Mouse (Mus musculus) heart, adult 2 months (tissue): ENCODE data around the gene E330009J07Rik. TPM values are rescaled to one million over a fixed set of nuclear protein-coding genes. Genes with fewer than 3 reads are reported as not detected.

ENCODE experiments used
- DNase-seq, 2 experiments: peaks; one replicate each; pipeline ENCODE4 v3.0.0; 2021
- H3K27ac ChIP-seq: fragments of 200-600 bp; 2 replicates; pipeline ENCODE4 v1.8.1; 2022
- H3K27me3 ChIP-seq: fragments of 200-500 bp; 2 replicates; pipeline ENCODE4 v1.6.1; 2012; ENCODE audit warnings: mild to moderate bottlenecking, low read length, inconsistent platforms, mixed read lengths; ENCODE audit not compliant: control insufficient read depth, insufficient read depth
- H3K36me3 ChIP-seq: fragments of 200-500 bp; 2 replicates; pipeline ENCODE4 v1.6.1; 2012; ENCODE audit warnings: low read length, inconsistent platforms; ENCODE audit not compliant: control insufficient read depth, insufficient read depth
- H3K4me1 ChIP-seq: fragments of 200-500 bp; 2 replicates; pipeline ENCODE4 v1.6.1; 2011; ENCODE audit warnings: low read length; ENCODE audit not compliant: control insufficient read depth, insufficient read depth
- H3K4me3 ChIP-seq: fragments of 200-600 bp; 2 replicates; pipeline ENCODE4 v1.8.1; 2022
- H3K79me2 ChIP-seq: fragments of 200-500 bp; replicated peaks from 2 replicates; pipeline ENCODE4 v1.6.1; 2012; ENCODE audit warnings: mild to moderate bottlenecking, inconsistent platforms, low read length, moderate library complexity, mixed read lengths; ENCODE audit not compliant: control insufficient read depth, insufficient read depth
- H3K9ac ChIP-seq: fragments of 200-500 bp; 2 replicates; pipeline ENCODE4 v1.6.1; 2012; ENCODE audit warnings: low read depth, mild to moderate bottlenecking, control low read depth, inconsistent platforms, low read length, mixed read lengths
- CTCF ChIP-seq: fragments of 200-600 bp; IDR thresholded peaks from 2 replicates; pipeline ENCODE4 v1.8.1; 2022; ENCODE audit warnings: antibody characterized with exemption, mild to moderate bottlenecking, moderate library complexity
- EP300 ChIP-seq: fragments of 200-500 bp; IDR thresholded peaks from 2 replicates; pipeline ENCODE4 v1.6.1; 2011; ENCODE audit warnings: low read depth, low read length, control low read depth; ENCODE audit not compliant: insufficient read depth
- POLR2A ChIP-seq: fragments of 200-500 bp; IDR thresholded peaks from 2 replicates; pipeline ENCODE4 v1.6.1; 2011; ENCODE audit warnings: mild to moderate bottlenecking, low read depth, low read length, control low read depth; ENCODE audit not compliant: insufficient read depth
- WGBS: fragments of 180-500 bp; shearing (Covaris S2); methylation state at CpG from one replicate; pipeline ENCODE4 v1.1.7; 2018; 5-methylcytosine and 5-hydroxymethylcytosine counted together
- intact Hi-C: fragments of 180-260 bp; cut with DNase I; formaldehyde crosslinking; loops from one replicate; pipeline ENCODE4 v1.15.1; 2025
- polyA plus RNA-seq: library from polyadenylated mRNA; depleted of rRNA; stranded (reverse); fragments of >200 nt; gene quantifications from 2 replicates; pipeline ENCODE4 v1.2.3, GENCODE M21; 2012
- total RNA-seq, 2 experiments: library from RNA; stranded (reverse); gene quantifications; 2 replicates each; pipeline ENCODE4 v1.2.3; 2021

The E330009J07Rik gene
- total and polyA plus RNA-seq, 3 experiments, result 1.7 to 4.5 (median 2.5) TPM

- no peaks in the 10 kb centered on the region for H3K4me1 ChIP-seq
- intact Hi-C loops, result no loop called here
- no peaks in the 10 kb centered on the region; the same call in 1 of the 2 replicates for H3K79me2 ChIP-seq
- 59% methylated on average over 1 of the region's 1 CpGs for WGBS
- no peaks in the 10 kb centered on the region for H3K27me3 ChIP-seq
- H3K4me3 ChIP-seq, result no peak overlapping the region
- H3K9ac ChIP-seq, result no peak overlapping the region
- no peak overlapping the region for H3K27ac ChIP-seq
- TF ChIP-seq EP300 (no peak), CTCF (peak; percentile 77)
- no peaks in the 10 kb centered on the region for H3K36me3 ChIP-seq
- peak in 1 of 2 experiments; percentile 33 for DNase-seq
Measured at GRCm38 (mm10) chr6:40423774-40424173, 12.2 kb downstream of the E330009J07Rik start.

DNA sequence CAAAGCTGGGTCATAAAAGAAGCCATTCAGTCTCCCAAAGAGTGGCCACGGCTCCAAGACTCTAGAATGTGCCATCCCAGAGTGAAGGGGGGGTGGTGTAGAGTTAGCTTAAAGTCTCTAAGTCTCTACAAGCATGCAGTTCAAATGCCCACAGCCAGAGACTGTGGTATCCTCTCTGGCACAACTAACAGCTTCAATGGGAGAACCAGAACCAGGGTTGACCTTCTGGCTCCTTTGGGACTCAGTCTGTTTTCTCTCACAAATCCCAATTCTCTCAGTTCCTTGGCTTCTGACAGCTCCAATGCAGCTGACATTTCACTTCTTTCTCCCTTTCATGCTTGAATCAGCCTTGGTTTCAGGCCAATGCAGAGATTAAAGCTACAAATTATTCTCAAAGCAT, 12.9 kb downstream of the E330009J07Rik start:
- intact Hi-C loops, result no loop called here
- 84% methylated on average over 1 of the region's 1 CpGs for WGBS

GRCm38 (mm10) chr6:40421099-40421498, 14.8 kb downstream of the E330009J07Rik start:
- TF ChIP-seq POLR2A, result no peak
- no peak for TF ChIP-seq EP300
- TF ChIP-seq CTCF, result no peak
- Histone ChIP-seq H3K4me1 (no peaks in the 10 kb centered on the region), H3K4me3 (no peak overlapping the region), H3K36me3 (no peaks in the 10 kb centered on the region), H3K79me2 (no peaks in the 10 kb centered on the region), H3K27ac (no peak overlapping the region), H3K27me3 (no peaks in the 10 kb centered on the region), H3K9ac (no peak overlapping the region)
- 89% methylated on average over 6 of the region's 6 CpGs for WGBS
- intact Hi-C loops, result no loop called here
- DNase-seq, result no peak

More for the DNA sequence above, 12.9 kb downstream of the E330009J07Rik start:
- H3K79me2 ChIP-seq, result no peaks in the 10 kb centered on the region
- H3K9ac ChIP-seq, result no peak overlapping the region
- no peaks in the 10 kb centered on the region for H3K27me3 ChIP-seq
- DNase-seq, result no peak
- H3K4me3 ChIP-seq, result no peak overlapping the region
- no peaks in the 10 kb centered on the region for H3K4me1 ChIP-seq
- no peak overlapping the region for H3K27ac ChIP-seq
- TF ChIP-seq POLR2A (no peak), CTCF (no peak), EP300 (no peak)
- no peaks in the 10 kb centered on the region for H3K36me3 ChIP-seq

GRCm38 (mm10) chr6:40418386-40418785, 17.5 kb downstream of the E330009J07Rik start:
- no peaks in the 10 kb centered on the region for H3K36me3 ChIP-seq
- no peaks in the 10 kb centered on the region for H3K79me2 ChIP-seq
- DNase-seq, result no peak
- H3K27me3 ChIP-seq, result no peaks in the 10 kb centered on the region
- H3K4me1 ChIP-seq, result no peaks in the 10 kb centered on the region
- no peak overlapping the region for H3K27ac ChIP-seq
- H3K9ac ChIP-seq, result no peak overlapping the region
- intact Hi-C loops, result no loop called here
- WGBS, result 93% methylated on average over 4 of the region's 4 CpGs
- no peak for TF ChIP-seq CTCF
- TF ChIP-seq EP300, result no peak
- no peak for TF ChIP-seq POLR2A
- no peak overlapping the region for H3K4me3 ChIP-seq

DNA sequence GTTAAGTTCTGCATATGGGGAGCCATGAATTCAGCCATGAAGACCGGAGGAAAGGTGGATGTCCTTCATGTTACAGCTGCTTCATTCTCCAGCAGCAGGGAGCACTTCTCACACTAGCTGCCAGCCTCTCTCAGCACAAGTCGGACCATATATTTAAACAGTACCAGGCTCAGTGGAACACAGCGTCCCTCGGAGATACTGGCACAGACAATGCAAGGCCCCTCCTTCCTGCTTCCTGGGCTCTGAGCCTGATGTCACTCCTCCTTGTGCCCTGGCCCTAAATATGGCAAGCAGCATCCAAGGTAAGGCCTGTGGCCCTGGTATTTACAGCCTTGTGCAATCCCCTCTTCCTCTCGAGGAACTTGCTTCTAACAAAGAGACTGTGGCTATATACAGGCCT, 20.1 kb downstream of the E330009J07Rik start:
- intact Hi-C loops, result no loop called here
- WGBS, result 68% methylated on average over 5 of the region's 5 CpGs
- no peak for TF ChIP-seq POLR2A
- Histone ChIP-seq H3K9ac (no peak overlapping the region), H3K27ac (no peak overlapping the region), H3K27me3 (no peaks in the 10 kb centered on the region), H3K36me3 (no peaks in the 10 kb centered on the region), H3K4me3 (no peak overlapping the region), H3K4me1 (no peaks in the 10 kb centered on the region), H3K79me2 (no peaks in the 10 kb centered on the region)
- no peak for DNase-seq

DNA sequence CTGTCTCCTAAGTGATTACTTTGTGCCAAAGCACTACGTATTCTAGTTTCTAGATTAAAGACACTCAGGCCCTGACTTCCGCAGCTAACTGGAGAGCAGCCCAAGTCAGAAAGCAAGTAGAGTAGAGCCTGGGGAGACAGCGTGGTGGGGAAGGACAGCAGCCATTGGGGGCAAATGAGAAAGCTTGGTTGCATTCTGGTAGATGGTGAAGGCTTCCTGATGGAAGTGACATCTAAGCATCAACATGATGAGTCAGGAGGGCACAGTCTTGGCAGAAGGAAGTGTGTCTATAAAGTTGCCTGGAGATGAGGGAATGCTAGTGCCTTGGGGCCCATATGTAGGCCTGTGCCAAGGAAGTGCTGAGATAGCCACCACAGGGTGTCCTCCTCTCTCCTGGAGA, 22.4 kb downstream of the E330009J07Rik start:
- TF ChIP-seq EP300 (no peak), POLR2A (no peak), CTCF (no peak)
- H3K27ac ChIP-seq, result no peak overlapping the region
- H3K4me1 ChIP-seq, result no peaks in the 10 kb centered on the region
- DNase-seq, result no peak
- no peak overlapping the region for H3K9ac ChIP-seq
- H3K4me3 ChIP-seq, result no peak overlapping the region
- 88% methylated on average over 3 of the region's 3 CpGs for WGBS
- no peaks in the 10 kb centered on the region for H3K27me3 ChIP-seq
- H3K79me2 ChIP-seq, result no peaks in the 10 kb centered on the region
- intact Hi-C loops, result no loop called here
- no peaks in the 10 kb centered on the region for H3K36me3 ChIP-seq
